Mouse (Mus musculus) ZHBTc4 (cell line): ENCODE data around the gene Pcnx2.

Experiments
- DNase-seq: peaks from one replicate; pipeline ENCODE4 v3.0.0-alpha.2; 2011; ENCODE audit warnings: low read depth, low spot score

The Pcnx2 gene

DNA sequence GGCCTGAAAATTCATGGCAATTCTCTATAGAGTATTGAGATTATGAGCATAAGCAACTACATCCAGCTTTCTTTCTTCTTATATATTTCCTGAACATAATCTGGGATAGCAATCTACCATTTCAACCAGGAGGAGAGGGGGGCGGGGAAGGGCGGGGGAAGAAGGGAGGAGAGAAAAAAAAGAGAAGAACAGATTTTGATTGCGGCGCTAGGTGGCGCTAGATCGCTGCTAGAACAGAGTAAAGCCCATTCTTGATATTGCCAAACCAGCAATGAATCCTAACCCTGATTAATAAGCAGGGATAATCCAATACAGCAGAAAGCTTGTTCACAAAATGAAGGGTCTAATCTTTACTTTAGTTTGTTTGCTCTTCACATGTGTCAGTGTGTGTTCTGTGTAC is 782 bp upstream of the Pcnx2 start:
- DNase-seq: peak; percentile 69

DNA sequence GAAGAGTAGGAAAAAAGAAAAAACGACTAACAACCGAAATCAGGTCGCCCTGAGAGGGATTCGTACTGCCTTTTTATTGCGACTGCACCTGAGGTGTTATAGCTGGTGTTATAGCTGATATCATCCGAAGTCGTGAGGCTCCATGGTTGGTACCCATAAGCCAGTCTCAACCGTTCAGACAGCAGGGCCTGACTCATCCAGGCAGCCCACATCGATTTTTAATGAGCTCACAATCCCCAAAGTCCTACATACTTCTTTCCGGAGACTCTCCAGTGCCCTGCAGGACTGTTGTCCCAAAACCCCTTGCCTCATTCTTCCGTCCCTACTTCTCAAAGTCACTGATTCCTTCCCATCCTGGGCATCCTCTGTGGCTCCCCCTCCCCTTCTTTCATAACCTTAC is 729 bp downstream of the Pcnx2 start:
- DNase-seq: no peak

DNA sequence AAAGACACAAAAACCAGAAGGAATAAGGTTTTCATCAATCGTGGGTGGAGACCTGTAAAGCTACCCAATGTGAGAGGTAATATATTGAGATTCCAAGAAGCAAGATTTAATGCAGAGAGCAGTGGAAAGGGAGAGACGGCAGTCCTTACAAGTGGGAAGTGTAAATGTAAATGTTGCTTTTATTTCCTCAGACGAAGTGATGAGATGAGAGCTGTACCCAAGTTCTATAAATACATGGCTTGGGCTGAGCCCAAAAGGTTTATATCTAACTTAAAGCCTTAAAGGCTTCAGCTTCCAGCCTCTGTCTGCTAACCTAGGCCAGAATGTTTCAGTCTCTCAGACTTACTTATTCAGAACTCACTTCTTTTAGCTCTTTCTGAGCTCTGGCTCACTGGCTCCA is 8.2 kb downstream of the Pcnx2 start:
- DNase-seq: no peak

DNA sequence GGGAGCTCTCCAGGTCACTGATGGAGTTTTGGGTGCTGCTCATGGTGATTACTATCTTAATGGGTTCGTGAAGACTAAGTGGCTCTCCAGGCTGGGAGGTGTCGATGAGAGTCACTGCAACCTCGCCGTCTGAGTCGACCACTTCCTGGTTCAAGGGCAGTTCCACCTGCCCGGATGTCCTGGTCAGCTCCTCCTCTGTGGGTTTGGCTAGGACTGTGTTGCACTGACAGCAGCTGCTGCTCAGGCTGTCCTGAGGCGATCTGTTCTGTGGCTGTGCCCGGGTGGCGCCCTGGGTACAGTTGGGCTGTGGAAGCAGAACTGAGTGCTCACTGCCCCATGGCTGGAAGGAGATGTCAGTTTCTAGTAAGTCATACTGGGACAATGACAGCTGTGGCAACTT is 10.6 kb downstream of the Pcnx2 start:
- DNase-seq: no peak

DNA sequence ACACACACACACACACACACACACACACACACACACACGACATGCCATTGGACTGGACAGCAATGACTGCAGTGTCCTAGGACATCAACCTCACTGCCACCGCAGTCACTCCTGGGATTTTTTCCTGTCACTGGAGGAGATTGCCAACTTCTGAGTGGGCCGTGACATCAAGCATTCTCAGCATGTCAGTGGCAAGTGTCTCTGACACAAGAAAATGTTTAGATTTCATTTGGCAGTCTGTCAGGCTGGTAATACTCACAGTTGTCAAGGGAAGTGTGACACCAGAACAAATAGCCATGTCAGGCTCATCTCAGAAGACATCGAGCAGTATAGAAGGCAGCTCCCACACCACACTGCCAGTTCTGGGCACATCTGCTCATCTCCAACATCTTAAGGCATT is 17.7 kb downstream of the Pcnx2 start:
- DNase-seq: no peak

DNA sequence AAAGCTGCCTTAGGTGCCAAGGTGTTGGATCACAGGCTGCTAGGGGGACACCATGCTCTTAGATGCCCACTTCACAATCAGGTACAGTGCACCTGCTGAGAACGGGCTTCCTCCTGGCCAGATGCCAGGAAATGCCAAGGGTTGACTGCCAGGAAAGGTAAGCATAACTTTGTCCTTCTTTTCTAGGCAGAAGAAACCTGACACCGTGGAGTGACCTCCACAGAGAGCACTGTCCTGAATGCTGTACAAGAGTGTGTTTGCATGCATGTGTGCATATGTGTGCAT is 24.9 kb downstream of the Pcnx2 start:
- no peak for DNase-seq

DNA sequence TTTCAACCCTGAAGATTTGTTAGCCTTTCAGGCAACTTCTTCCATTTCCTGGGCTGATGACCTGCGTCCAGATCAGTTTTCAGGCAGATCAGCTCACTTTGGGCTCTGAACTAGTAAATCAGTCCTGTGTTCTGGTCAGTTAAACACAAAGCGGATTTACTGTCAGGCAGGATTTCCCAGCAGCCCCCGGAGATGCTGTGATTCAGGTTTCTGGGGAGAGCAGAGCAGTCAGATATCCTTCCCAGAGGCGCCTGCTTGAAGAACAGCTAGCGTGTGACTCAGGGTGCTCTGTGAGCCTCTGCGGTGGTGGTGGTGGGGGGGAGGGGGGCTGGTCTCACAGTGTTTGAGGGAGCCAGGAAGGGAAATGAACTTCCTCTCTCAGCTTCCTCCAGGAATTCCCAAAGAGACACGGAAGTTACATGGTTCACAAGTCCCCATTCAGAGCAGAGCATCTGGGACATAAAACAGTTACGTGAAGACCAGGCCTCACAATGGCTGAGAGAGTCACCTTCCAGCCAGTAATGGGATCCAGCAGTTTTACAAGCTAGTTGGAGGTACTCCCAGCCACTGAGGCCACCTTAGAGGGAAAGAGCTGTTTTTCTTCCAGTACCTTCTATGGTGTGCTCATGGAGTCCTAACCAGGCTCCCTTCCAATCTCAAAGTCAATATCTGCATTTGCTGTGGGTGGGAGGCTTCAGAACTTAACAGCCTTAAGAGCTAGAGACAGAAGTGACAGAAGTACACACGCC is 25.4 kb downstream of the Pcnx2 start:
- DNase-seq: no peak

DNA sequence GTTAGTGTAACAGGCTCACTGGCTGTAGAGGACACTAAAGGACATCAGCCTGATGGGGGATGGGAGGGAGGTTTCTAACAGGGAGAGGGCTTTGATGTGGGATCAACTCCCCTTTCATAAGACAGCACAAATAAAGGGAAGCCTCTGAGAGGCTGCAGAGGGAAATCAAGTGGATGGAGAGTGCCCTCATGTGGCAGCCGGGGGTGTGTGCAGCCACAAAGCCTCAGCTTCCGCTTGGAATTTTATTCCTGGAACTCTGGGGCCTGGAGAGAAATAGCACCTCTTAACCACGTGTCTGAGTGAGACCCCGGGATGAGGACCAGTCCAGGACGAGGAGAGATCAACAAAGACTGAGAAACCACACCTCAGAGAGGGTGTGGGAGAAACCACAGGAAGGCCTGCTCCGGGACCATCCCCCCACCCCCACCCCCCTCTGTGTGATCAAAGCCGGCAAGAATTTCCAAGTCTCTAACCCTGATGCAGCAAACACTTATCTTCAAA is 27.2 kb downstream of the Pcnx2 start:
- peak; percentile 91 for DNase-seq

DNA sequence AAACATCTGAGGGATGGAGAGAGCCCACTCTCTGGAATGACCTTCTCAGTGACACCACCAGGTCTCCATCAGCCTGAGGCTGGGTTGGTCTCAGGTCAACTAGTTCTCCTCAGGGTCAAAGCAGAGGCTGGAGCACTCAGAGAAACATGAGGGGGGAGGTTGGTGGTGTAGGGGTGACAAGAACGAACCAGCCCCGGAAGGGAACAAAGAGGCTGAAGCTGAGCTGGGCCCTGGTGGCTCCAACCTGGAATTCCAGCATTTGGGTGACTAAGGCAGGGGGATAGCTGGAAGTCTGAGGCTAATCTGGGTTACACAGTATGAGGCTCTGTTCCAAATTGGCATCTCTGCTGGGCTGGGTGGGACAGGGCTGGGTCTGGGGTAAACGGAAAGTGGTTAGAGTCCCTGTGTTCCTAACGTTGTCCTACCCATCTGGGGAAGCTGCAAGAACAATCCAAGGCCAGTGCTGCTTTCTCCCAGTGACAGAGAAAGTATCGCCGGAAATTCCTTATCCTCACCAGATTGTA is 27.9 kb downstream of the Pcnx2 start:
- DNase-seq: no peak

DNA sequence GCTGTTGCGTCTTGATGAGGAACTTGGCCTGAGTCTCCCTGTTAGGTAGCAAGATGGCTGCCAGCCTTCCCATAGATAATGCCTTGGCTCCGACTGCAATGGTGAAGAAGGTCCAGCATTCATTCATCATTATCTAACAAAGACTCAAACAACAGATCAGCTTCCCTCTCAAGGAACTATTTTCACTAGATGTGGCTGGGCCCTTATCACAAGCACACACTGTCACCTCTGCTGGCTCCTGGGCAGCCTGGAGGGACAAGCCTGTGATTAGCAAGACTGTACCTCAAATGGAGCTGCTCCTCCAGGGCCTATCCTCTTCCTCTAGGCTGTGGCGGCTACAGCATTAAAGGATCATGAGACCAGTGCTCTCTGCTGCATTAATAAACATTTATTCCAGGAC is 28.4 kb downstream of the Pcnx2 start:
- no peak for DNase-seq

DNA sequence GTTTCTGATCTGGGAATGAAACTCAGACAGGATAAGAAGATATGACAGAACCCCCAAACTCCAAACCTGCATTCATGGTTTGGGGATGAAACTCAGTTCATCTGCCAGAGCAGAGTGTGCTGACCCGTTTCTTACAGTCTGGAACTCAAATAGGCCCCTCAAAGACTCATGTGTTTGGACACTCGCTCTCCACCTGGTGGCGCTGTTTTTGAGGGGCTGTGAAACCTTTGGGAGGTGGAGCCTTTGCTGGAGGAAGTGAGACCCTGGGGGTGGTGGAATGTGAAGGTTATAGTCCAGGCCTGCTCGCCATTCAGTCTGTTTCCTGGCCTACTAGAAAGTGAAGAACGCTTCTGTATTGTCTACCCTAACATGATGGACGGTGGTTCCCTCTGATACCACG is 29.6 kb downstream of the Pcnx2 start:
- peak; percentile 83 for DNase-seq

DNA sequence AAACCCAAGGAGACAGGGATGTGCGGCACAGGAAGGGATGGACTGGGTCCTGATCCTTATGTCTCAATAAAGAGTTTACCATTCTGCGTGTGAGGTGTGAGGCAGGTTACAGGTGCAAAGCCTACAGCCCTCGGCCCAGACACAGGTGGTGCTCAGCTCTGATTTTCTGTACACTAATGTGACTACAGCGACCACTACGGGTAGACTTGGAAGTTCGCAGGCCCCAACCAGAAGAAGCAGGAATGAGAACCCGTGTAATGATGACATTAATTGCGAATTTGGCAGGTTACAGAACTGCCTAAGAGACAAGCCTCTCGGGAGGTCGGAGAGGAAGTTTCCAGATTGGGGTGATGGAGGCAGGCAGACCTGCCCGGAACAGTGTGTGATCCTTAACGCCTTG is 32.0 kb downstream of the Pcnx2 start:
- peak; percentile 30 for DNase-seq

DNA sequence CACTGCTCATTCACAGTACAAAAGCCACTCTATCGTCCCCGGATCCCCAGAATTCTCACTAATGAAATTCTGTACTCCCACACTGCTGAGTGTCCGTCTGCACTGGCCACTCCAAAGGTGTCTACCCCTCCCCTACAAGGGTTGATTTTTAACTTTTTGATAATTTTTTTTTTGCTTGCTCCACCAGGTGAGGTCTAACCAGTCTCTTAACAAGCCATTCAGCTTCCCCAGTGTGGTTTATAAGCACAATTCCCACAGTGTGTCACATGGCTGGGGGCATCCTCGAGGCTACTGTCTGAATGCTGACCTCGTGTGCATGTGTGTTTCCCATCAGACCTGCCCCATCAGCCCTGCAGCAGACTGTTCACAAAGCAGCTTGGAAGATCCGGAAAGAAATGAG is 40.9 kb downstream of the Pcnx2 start:
- DNase-seq: no peak

DNA sequence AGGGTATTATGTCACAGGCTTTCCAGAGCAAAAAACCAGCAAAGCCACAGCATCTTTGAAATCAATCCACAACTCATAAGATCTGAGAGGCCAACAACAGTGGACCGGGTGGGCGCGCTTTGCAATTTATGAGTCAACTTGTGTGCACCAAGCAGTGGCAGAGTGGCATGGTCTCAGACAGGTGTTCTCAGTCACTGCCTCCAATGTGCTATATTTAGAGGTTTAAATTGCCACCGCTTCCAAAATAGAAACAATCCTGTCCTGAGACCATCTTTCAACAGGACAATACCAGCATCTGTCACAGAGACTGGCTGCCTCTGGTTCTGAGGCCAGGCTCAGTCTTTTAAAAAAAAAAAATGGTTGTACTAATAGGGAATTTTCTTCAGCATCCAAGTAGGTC is 42.0 kb downstream of the Pcnx2 start:
- DNase-seq: no peak

DNA sequence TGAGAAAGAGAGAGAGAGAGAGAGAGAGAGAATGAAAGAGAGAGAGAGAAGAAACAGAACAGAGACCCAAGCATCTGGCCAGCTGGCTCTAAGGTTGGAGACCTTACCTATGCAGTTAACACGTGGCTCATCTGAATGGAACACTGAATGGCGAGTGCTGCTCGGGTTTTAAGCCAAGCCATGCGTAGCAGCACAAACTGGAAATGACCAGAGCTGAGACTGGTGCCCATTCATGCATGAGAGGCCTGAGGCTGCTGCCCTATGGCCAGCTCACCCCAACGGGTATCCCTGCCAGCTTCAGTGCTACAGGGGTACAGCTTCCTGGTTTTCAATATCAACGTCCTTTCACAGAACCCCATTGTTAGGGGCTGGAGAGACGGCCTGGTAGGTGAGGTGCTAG is 43.7 kb downstream of the Pcnx2 start:
- DNase-seq: no peak

DNA sequence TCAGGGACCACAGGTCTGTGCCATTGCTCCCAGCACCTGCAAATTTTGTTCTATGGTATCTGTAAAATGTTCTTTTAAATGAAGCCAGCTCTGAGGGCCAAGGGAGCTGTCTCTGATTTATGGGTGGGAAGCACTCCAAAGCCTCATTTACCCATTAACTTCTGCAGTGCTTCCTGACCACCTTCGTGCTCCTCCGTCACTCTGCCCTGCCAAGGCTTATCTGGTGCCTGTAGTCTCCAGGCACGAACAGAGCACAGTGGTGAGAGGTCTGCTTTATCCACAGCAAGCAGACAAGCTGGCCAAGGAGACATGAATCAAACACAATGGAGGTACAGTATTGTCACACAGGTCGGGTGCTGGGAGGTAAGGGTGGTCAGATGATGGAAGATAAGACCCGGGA is 44.8 kb downstream of the Pcnx2 start:
- no peak for DNase-seq

DNA sequence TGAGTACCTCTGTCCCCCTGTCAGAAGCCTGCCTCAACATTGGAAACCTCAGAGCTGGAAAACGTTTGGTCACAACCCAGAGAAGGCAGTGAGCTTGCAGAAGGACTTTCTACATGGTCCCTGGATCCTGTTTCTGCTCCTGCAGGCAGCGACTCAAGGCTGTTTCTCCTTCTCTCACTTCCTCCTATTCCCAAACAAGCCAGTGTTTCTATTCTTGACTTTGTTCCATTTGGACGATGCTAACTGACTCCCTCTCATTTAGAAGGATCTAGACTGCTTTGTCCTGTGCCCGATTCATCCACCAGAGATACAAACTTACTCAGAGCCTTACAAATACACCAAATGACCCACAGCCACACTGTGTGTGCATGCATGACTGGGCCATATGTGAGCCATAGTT is 48.9 kb downstream of the Pcnx2 start:
- DNase-seq: no peak

DNA sequence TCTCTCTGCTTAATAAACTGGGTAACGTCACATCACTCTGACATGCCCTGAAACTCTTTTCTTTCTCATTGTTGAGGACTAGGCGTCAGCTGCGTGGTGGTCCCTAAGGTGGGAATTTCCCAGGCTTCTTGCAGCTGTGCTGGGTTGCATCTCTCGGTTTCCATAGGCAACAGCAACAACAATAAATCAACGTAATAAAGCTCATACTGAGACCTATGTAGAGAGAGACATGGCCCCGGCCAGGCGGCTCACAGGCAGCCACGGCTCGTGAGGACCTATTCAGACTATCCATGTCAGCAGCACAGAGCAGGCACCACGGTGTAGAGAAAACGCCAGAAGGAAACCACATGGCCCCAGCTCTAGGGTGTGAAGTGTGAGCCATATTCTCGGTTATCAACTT is 50.3 kb downstream of the Pcnx2 start:
- no peak for DNase-seq

DNA sequence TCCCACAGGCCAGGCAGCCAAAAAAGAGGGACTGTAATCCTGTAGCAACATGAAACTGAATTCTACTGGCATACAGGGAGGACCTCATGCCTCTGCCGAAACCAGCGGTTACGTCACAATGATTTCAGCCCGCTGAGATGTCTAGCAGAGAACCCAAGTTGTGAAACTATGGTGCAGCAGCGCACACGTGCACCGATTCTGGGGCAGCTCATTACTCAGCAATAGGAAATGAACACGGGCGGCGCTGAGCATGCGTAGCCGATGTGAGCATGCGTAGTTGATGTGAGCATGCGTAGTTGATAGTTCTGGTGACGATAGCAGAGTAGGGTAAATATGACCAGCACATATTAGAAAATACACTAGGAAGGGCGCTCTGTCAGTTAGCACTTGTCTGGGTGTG is 52.8 kb downstream of the Pcnx2 start:
- peak; percentile 36 for DNase-seq

DNA sequence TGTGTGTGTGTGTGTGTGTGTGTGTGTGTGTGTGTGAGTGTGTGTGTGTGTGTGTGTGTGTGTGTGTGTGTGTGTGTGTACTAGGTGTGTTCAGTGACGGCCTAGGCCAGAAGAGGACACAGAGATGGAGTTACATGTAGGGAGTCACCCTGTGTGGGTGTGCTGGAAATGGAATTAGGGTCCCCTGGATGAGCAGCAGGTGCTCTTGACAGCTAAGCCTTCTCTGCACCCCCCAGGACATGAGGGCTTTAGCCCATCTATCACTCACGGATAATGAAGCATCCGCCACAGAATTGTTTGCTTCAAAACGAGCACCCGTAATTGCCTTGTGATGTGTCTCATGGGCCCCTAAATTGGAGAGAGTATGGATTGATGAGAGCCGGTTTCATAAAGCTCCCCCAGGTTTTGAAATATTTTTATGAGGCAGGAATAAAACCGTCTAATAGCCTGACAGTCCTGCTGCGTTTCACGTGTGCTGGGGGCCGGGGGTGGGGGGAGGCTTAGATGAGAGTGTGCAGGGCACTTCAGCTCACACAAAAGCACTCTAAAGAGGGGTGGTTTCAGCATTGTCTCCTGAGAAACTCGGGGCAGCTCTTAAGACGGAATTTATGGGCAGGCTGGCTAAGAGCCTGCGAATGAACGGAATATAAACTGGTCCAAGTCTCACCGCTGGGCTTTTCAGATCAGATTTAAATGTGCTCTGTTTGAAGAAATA is 54.8 kb downstream of the Pcnx2 start:
- no peak for DNase-seq

DNA sequence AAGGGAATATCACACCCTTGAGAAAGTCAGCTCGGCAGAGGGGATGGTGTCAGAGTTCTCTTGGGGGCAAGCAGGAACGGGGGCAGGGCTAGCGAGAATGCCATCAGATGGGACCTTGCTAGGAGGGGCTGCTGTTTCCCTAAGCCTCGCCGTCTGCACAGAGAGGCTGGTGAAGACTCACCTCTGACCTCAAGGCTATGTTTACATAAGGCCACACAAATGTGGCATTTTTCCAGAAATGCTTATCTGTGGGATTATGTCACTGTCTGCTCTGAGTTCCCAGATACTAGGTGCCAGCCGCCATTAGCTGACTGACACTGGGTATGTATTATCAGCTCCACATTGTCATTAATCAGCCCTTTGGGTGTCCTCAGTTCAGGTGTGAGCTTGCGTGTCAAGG is 56.0 kb downstream of the Pcnx2 start:
- DNase-seq: no peak

DNA sequence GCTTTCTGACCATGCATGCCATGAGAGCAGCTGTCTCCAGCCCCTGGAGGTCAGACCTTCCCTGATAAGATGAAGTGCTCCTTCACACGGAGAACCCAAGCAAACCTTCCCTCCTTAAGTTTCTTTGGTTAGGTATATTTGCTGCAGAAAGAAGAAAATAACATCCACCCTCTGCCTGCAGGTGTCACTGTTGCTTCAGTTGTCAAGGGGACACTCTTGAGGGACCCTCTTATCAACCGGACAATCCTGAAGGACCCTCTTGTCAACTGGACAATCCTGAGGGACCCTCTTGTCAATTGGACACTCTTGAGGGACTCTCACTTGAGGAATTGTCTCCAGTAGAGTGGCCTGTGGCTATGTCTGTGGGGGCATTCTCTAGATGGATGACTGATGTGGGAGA is 73.4 kb downstream of the Pcnx2 start:
- no peak for DNase-seq

DNA sequence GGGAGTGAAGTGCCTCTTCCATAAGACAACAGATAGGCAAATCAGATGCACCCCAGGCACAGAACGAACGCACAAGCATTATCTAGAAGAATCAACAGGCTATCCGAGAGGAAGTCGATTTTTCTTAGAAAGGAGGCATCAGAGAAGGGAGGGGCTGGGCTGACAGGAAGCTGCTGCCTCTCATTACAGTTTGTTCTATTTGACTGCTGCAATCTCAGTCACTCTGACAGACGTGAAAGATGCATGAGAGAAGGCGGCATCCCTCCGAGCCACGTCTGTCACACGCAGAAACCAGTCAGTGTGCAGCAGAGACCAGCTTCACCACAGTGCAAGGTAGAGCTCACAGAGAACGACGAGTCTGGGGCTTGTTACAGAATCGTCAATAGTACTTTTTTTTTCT is 74.4 kb downstream of the Pcnx2 start:
- DNase-seq: no peak
